Mouse (Mus musculus): ENCODE results near the gene Thap12.

Gene Thap12

DNA sequence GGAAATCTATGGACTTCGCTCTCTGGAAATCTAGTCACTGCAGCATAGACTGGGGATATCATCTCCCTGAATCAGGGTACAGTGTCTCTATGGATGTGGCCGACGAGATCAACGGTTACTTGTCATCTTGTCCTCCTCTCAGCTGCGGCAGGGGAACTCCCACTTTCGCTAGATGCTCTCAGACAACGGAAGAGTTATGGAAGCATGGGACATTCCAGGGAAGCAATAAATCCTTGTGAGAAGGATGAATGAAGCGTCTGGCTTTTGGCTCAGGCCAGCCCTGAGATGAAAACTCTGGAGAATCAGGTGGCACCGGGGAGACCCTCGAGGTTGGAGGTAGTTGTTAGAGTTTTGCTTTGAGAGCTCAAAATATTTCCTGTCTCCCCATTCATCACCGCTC lies 53.1 kb downstream of the Thap12 start:
- no peak for DNase-seq (ENCODE audit: low spot score in 2 of 2)

DNA sequence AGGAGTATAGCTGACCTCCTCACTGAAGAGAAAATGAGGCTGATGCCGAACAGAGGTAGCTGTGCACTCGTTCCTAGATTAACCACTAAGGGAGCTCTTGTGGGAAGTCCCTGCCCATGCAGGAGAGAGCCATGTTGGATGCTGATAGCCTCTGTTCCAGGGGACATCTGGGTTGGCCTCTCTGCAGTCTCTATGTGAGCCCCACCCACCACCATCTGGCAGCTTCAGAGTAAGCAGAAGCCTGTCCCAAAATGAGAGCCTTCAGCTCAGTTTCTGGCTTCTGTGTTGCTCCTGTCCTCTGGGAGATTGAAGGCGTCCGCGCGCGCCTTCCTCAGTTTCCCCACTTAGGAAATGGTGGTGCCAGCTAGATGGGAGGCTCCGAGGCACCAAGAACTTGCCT lies 53.7 kb downstream of the Thap12 start:
- no peak for DNase-seq (ENCODE audit: low spot score in 2 of 2)

DNA sequence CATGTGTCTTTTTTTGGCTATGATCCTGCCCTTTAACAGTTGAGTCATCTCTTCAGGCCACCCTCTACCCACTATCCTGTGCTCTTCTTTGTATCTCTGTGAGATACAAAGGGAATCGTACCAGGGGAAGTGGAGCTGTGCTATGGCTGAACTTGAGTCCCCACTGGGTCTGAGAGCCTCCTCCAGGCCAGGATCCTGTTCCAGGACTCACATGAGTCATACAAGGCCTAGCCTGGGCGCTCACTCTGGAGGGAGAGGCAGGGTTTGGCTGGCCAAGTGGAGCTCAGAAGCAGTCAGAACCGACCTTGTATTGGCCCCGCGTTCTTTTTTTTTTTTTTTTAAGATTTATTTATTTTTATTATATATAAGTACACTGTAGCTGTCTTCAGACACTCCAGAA lies 57.2 kb downstream of the Thap12 start:
- no peak for DNase-seq (ENCODE audit: low spot score in 2 of 2)

DNA sequence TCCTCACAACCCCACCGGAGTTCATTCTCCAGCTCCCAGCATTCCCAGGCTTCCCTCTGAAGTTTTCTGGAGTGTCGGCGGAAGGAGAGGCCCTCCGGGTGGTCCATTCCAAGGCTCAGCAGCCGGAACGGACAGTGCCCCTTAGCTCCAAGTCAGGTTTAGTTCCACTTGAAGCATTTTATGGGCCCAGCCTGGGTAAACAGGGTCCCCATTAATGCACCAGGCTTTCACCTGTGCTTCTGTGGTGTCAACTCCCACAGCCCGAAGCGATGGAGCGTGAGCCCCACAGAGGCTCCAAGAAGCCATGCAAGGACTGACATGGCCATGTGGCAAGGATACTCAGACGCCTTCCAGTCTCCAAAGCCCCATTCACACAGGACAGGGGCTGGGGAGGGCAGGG lies 61.0 kb downstream of the Thap12 start:
- DNase-seq (ENCODE audit: low spot score in 2 of 2) = no peak

DNA sequence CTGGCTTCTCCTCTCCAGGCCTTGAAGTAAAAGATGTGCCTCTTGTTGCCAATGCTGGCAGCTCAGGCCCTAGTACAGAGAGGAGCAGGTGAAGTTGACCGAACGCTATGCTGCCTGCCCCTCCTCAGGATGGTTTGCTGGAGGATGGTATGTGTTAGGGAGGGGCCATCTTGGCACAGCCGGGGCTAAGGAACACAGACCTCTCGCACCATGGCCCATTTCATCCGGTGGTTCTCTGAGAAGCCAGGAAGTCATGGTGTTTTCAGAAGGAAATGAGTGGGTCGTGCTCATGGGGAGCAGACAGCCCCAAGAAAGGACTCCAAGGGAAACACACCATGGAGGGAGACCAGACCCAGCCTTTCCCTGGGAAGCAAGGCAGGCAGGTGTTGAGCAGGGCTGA lies 64.4 kb downstream of the Thap12 start:
- DNase-seq (ENCODE audit: low spot score in 2 of 2) = no peak

Measured in spleen, postnatal 4 days (tissue).